Mouse (Mus musculus) 416B (cell line): ENCODE measurements around the gene 4930447C04Rik.
A peak's percentile ranks its signal among the peaks of the same experiment; 100 is the strongest.

ENCODE experiments used
- DNase-seq: peaks from one replicate; pipeline ENCODE4 v3.0.0; 2011; ENCODE audit warnings: low read depth

4930447C04Rik gene

DNA sequence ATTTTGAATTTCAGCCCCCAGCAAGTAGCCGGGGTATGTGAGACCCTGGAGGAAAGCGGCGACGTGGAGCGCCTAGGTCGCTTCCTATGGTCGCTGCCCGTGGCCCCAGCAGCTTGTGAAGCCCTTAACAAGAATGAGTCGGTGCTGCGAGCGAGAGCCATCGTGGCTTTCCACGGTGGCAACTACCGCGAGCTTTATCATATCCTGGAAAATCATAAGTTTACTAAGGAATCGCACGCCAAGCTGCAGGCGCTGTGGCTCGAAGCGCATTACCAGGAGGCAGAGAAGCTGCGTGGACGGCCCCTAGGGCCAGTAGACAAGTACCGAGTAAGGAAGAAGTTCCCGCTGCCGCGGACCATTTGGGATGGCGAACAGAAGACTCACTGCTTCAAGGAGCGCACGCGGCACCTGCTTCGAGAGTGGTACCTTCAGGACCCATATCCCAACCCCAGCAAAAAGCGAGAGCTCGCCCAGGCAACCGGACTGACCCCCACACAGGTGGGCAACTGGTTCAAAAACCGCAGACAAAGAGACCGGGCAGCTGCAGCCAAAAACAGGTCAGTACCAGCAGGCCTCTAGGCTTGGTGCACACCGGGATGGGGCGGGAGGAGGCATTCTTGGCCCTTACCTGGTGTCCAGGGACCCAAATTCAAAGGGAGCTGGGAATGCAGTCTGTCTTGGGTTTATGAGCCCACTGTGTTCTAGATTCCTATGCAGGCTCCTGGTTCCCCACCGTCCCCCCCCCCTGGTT lies at the start of gene 4930447C04Rik:
Gene 4930447C04Rik, minus strand, starts transcription at position 704 of the 751 bp plus-strand sequence.
- no peak for DNase-seq

DNA sequence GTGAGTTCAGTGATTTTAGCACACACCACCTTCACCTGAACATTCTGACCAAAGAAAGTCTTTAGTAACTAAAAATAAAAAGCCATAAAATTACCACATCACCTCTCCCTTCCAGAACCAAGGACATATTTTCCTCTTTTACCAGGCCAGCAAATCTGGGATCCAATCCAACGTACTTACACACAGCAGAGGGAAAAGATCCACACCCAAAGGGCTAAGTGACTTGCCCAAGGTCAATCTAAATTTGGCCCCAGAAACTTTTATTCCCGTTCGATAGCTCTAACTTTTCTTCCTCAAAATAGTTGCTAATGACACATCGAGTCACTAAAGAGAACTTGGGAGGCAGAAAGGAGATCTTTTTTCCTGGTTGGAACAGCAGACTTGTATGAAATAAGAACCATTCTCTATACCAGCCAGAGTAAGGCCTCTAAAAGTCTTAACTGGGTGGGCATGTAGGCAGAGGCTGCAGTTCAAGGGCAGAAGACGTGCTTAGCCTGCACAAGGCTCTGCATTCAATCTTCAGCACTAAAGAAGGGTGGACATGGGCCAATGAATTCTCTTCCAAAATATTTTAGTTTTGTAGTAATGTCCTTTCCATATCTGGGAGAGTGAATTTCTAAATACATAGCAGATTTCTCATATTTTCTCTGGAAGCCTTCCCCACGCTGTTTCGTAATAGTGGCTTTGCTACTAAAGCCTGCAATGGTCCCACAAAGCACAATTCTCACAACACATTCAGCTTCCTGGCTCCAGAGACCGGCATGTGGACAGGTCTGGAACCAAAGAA lies 42.7 kb upstream of the 4930447C04Rik start:
- no peak for DNase-seq

DNA sequence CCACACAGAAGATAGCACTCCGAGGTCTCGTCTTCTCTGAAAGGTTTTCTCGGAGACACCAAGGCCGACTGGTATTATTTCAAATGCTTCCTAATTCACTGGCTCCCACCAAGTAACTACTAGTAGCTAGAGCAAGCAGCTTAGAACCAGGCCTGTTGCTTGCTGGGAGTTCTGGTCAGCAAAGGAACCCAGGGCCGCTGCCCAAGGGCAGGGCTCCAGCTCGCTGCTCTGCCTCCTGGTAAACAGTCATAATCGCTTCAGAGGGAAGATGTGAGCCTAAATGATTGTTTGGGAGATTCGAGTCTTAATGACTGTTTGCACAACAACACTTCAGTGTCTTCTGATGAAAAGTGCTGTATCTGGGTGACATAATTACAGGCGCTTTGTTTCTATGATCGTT lies 42.0 kb upstream of the 4930447C04Rik start:
- no peak for DNase-seq

DNA sequence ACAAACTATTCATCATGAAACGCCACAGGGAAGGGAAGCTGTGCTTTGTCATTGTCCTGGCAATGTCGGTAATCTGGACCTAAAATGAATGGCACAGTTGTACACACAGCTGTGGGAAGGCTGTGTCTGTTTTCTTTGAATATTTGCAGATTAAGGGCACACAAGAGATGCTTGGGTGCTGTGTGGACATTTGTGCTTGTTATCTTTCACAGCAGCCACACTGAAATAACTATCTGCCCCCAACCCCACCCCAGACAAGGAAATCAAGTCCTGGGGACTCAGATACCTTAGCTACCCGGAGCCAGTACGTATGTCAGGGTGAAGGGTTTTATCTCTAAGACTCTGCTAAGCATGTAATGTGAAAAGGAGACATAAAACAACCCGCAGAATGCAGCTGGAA lies 38.7 kb upstream of the 4930447C04Rik start:
- DNase-seq = no peak

DNA sequence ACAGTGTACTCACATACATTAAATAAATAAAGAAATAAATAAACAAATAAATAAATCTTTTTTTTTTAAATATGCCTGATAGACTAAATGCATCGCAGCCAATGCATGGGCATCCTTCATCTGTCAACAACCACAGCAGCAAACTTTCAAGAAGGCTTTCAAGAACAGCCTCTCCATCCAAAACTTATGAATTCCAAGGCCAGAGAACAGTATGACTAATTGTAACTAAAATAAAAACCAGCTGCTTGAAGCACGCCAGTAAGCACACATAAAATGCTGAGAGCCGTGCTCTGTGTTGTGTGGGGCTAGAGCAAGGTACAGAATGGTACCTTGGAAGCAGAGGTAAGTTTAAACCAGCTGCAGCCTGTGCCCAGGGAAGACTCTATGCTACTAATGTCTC lies 37.3 kb upstream of the 4930447C04Rik start:
- DNase-seq = no peak

DNA sequence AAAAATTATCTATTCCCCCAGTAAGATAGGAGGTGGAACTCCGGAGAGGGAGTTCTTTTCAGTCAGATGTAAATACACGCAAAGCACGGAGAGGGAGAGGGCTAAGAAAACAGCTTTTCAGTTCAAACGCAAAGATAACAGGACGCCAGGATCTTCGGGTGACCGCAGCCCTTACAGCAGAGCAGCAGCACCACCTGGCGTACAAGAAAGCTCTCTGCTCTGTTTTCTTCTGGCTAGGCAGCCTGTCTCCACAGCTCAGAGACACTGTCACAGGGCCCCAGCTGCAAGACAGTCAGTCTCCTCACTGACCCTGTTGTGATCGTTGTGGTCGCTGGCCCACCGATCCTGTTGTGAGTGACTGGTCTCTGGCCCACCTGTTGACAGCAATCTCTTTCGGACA lies 36.1 kb upstream of the 4930447C04Rik start:
- DNase-seq = peak; percentile 90

DNA sequence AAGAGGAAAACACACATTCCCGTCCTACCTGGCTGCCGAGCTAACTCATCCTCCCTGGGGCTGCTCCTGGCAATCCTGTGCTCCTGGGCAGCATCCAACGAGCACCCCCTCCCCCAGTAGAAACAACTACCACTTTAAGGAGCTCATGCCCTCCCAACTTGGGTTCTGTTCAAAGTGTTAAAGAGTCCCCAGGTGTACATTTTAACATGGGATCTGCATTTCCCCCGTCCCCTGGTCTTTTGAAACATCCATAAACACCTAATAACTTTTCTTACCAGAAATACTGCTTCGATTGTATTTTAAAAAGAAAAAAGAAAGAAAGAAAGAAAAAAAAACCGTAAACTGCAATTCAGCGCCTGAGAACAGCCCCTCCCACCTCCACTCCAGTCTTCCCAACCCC lies 35.6 kb upstream of the 4930447C04Rik start:
- no peak for DNase-seq

DNA sequence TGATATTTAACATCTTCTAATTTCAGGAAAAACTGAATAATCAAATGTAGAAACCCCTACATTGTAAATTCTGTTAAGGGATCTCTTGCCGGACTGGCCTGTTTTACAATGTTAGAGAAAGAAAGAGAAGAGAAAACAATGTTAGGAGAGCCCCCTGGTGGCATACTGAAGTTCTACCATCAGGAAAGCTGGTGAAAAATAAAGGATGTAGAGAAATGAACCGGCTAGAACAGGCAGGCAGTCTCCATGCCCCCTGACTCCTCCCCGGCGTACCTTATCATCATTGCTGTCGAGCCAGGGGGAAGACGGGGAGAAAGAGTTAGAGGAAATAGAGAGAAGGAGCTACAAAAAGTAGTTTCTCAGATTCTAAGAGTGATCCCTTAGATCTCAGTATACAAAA lies 32.6 kb upstream of the 4930447C04Rik start:
- peak; percentile 66 for DNase-seq

DNA sequence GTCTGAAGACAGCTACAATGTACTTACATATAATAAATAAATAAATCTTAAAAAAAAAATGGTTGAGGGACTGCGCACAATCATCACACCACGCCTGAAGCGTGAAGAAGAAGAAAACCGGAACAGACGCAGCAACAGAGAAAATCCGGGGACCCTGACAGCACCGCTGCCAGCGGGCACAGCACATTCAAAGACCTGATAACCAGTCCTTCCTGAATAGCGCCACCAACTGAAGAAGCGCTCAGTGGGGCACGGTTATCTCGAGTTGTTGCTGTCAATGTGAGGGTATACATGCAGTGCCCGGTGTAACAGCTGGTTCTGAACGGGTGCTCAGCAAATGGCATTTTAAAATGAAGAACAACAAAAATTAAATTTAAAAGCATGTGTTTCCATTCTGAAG lies 30.0 kb upstream of the 4930447C04Rik start:
- DNase-seq = no peak

DNA sequence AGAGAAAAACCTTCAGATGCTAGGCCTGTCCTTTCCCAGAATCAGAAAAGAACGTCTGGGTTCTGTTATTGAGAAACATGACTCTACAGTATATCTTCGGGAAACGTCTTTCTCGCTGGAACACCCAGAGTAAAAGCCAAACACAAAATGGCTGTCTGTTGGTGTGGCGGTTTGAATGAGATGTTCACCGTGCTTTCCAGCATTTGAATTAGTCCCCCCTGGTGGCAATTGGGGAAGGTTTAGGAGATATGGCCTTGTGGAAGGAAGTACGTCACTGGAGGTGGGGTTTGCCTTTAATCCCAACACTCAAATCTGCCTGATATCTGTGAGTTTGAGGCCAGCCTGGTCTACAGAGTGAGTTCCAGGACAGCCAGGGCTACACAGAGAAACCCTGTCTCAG lies 27.0 kb upstream of the 4930447C04Rik start:
- no peak for DNase-seq

DNA sequence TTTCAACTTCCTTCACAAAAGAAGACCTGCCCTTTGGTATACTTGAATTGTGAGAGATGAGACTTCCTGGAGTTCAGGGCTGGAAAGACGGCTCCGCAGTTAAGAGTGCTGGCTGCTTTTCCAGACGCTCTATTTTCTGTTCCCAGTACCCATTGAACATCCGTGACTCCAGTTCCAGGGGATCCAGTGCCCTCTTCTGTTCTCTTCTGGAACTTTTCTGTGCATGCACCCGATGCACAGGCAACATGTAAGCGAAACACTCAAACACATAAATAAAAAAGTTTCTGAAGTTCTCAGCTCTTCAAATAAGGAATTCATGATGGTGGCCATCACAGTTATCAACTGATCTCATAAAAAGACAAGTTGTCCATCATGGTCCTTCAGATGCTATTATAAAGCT lies 22.2 kb upstream of the 4930447C04Rik start:
- no peak for DNase-seq

DNA sequence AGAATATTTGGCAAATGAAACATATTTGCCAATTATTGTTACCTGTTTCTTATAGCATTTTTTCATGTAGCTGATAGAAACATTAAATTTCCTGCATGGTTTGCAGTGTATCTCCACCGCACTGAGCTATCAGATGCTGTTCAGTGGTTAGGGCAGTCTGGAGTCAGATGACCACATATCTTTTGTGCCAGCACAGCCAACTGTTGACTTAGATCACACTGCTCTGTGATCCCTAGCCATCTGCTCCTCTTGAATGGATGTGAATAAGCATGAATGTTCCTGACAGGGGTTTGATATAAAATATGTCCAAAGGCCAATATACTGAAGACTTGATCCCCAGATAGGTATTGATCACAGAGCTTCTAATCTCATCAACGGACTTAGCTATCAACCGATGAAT lies 17.9 kb upstream of the 4930447C04Rik start:
- DNase-seq = no peak

DNA sequence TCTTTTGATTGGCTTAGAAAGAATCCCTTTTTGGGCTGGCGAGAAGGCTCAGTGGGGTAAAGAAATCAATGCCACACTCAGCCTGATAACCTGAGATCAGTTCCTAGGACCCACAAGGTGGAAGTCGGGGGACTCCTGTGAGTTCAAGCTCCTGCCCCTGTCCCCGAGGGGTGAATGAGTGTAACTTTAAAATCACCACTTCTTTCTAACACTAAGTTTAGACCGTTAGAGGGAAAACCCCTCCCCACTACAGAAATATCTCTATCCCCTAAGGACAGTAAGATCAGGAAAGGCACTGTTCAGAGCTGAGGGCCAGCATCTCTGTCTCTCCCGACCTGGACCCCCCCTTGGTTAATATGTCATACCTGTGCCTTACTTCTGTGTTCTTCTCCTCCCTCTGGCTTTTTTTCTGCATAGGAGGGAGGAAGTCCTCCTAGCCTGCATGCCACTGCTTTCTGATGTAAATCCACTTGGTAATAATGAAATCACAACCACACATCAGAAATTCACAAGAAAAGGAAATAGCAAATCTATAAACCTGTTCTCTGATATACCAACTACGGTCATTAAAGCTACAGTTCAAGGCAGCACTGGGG lies 17.4 kb upstream of the 4930447C04Rik start:
- no peak for DNase-seq

DNA sequence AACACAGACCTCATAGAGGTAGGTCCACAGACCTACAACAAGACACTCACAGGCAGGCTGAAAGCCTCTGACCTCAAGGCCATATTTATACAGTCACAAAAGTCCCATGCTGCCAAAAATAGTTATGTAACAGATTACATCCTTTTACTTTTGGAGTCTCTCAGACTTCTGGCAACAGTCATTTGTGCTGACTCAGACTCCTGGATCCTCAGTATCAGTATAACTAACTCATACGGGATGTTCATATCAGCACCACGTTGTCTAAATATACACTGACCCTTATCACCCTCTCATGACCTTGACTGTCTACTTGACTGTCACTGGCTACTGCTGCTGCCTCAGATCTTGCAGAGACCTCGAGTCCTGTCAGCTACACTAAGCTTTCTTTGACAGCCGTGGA lies 14.3 kb upstream of the 4930447C04Rik start:
- DNase-seq = no peak

DNA sequence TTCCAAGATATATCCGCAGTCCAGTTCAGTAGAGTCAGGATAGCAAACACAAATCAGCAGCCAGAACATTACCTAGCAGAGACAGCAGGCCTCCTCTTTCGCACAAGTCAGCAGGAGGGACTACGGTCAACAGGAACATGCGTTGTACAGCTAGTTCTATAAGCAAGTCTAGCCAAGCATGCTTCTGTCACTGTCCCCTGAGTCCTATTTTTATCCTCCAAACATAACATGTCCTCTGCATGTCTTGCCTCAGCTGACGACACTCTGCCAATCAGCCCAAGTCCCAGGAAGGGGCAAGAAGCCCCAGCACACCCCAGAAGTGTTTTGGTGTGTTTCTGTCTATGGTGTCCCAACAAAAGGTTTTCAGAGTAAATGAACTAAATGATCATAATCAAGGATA lies 13.3 kb upstream of the 4930447C04Rik start:
- no peak for DNase-seq

DNA sequence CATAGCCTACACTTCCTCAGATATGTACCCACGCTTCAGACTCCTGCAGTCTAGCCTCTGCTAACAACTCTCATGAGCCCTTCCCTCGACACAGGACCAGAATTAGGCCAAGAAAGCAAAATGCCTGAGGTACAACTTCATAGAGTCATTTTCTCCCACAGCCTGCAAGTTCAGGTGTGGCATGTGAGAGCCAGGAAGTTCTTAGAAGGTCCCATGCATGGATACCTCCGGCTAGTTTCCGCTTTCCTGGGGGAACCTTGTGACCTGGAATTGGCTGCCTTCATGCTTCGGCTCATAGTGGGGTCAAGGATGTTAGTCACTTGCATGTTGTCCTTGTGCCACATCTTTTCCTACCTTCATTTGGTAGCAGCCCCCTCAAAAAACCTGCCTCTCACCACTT lies 12.5 kb upstream of the 4930447C04Rik start:
- no peak for DNase-seq

DNA sequence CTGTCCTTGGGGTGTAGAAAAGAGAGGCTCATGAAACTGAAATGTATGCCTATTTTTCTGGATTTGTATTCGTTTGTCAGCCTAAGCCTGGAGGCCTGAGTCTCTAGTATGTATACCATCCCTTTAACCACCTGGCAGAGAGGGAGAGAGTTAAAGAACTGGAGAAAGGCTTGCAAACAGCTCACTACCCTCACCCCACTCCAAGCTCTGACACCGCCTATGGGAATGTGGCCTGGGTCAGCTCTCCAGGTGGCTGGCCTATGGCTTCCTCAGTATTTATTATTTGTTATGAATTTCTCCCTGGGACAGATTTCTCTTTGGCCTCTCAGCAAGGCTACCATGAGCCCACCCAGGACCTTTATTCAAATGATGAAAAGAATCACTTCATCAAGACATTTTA lies 6.8 kb upstream of the 4930447C04Rik start:
- no peak for DNase-seq

DNA sequence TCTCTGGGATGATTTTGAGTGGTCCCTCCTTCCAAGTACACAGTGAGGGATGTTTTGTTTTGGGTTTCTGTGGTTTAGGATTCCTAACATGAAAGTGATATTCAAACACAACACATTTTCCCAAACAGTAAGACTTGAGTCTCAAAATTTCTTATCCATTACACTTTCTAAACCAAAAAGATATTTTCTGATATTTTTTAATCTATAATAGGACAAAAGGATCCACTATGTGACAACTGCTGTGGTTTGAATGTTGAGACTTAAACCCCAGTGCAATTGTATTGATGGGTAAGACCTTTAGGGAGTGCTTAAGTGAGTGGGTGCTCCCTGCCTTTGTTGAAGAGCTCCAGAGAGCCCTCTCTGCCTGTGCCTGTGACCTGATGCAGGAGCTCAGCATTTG lies 6.2 kb upstream of the 4930447C04Rik start:
- DNase-seq = no peak

DNA sequence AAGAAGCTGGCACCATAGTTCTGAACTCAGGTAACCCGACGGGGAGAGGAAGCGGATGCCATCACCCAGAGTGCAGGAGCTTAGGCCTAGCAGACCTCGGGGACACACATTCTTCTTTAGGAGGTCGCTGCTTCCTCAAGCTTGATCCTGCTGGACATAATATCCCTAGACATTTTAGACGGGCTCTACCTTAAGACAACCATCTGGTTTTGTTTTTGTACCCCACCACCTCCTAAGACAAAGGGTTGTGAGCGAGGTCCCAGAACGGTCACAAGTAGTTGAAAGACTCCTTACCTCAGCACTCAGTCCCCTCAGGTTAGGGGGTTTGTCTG lies 5.5 kb upstream of the 4930447C04Rik start:
- no peak for DNase-seq

DNA sequence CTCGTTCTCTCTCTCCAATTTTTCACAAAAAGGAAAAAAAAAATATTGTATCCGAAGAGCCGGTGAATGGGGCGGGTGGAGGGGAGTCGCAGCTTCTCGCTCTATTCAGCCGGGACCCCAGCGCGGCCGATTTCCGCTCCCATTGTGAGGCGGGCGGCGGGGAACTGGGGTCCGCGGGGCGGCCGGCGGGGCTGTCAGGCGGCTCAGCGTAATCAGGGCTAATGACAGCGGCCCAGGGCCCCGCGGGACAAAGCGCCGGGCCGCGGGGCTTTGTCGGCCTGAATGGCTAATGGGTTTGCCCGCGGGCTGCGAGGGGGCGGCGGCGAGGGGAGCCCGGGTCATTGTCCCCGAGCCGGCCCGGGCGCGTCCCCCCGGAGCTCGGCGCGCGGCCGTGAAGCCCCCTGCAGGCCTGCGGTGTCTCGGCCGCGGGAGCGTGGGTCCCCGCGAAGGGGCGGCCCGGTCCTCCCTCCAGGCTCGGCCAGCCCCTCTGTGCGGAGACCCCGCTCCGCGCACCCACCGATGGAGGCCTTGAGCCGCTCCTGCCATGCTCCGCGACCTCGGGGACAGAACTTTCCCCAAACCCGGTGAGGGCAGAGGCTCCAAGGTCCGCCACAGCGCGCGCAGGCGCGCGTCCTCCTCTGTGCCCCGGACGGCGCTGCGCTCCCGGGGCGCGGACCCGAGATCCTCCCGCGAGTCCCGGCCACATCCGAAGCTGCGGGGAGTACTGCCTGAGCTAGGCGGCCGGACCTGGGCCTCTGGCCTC lies 4.9 kb upstream of the 4930447C04Rik start:
- DNase-seq = no peak

DNA sequence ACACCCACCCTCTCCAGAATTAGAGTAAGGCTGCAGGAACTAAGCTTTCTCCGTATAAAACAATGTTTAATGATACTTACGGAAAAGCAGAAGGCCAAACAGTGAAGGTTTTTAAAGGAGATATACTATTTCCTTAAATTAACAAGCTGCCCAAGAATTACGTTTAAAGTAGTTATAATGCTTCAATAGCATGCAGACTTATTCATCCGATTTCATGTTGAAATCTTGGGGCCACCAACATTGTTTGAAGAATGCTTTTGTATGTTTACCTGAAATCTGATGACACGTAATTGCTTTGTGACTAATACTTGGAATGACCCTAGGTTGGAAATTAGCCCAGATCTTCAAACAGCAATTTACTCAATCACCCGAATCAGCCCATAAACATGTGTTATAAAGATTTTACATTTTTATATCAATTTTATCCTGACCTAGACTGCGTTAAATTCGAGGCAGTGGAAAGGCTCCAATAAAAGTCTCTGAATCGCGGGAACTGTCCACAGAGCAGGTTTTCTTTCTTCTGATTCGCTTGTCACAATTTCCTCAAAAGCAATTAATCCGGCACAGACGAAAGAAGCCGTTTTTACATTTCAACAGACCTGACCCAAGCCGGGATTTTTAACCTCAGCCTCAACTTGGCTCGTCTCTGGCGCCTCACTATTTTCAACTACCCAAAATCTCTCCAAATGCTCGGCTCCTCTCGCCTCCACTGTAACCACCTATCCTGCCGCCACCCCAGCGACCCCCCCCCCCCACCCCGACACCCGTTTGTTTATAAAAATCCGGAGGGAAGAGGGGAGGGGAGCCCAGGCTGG lies 4.0 kb upstream of the 4930447C04Rik start:
- DNase-seq = no peak
